Mouse (Mus musculus) MEL (cell line): ENCODE measurements around the gene Ddx46. TPM values are rescaled to one million over a fixed set of nuclear protein-coding genes. Genes with fewer than 3 reads are reported as not detected.

Experiments used
- CHD1 ChIP-seq: IDR thresholded peaks from 2 replicates; pipeline ENCODE4 v1.6.1; 2012; ENCODE audit warnings: low read depth, mild to moderate bottlenecking, inconsistent platforms, low read length, improper control_type of control experiment
- CHD2 ChIP-seq: IDR thresholded peaks from 2 replicates; pipeline ENCODE4 v1.6.1; 2011; ENCODE audit warnings: low read length, improper control_type of control experiment
- CTCF ChIP-seq, 3 experiments: IDR thresholded peaks in 2 of 3; conservative IDR thresholded peaks in 1 of 3; 2 replicates each; pipeline ENCODE4 v1.5.1; 2011 to 2012; ENCODE audit warnings: low read length in 3 of 3, low read depth in 2 of 3, mild to moderate bottlenecking in 2 of 3, improper control_type of control experiment in 1 of 3, inconsistent platforms in 1 of 3, mixed read lengths in 1 of 3, moderate library complexity in 1 of 3; ENCODE audit not compliant: control insufficient read depth in 1 of 3, insufficient read depth in 1 of 3, poor library complexity in 1 of 3, severe bottlenecking in 1 of 3
- GABPA ChIP-seq: IDR thresholded peaks from 2 replicates; pipeline ENCODE4 v1.6.1; 2012; ENCODE audit warnings: low read depth, mild to moderate bottlenecking, inconsistent platforms, low read length, improper control_type of control experiment, moderate library complexity
- JUND ChIP-seq: IDR thresholded peaks from 2 replicates; pipeline ENCODE4 v1.6.1; 2011; ENCODE audit warnings: low read depth, mild to moderate bottlenecking, improper control_type of control experiment, low read length
- KAT2A ChIP-seq: conservative IDR thresholded peaks from 2 replicates; pipeline ENCODE4 v1.6.1; 2012; ENCODE audit warnings: low read depth, low read length, improper control_type of control experiment, inconsistent platforms
- MAFK ChIP-seq: IDR thresholded peaks from 2 replicates; pipeline ENCODE4 v1.6.1; 2011; ENCODE audit warnings: low read depth, mild to moderate bottlenecking, low read length, improper control_type of control experiment, borderline replicate concordance
- MAX ChIP-seq: IDR thresholded peaks from 2 replicates; pipeline ENCODE4 v1.6.1; 2011; ENCODE audit warnings: low read length, improper control_type of control experiment
- MAZ ChIP-seq: IDR thresholded peaks from 2 replicates; pipeline ENCODE4 v1.6.1; 2012; ENCODE audit warnings: low read depth, mild to moderate bottlenecking, inconsistent platforms, low read length, improper control_type of control experiment
- MXI1 ChIP-seq: IDR thresholded peaks from 2 replicates; pipeline ENCODE4 v1.6.1; 2011; ENCODE audit warnings: mild to moderate bottlenecking, low read depth, low read length, improper control_type of control experiment
- MYC ChIP-seq: IDR thresholded peaks from 2 replicates; pipeline ENCODE4 v1.6.1; 2011; ENCODE audit warnings: low read depth, mild to moderate bottlenecking, low read length, improper control_type of control experiment, moderate library complexity
- NELFE ChIP-seq: IDR thresholded peaks from 2 replicates; pipeline ENCODE4 v1.6.1; 2011; ENCODE audit warnings: low read depth, low read length, improper control_type of control experiment
- NRF1 ChIP-seq: IDR thresholded peaks from 2 replicates; pipeline ENCODE4 v1.6.1; 2014; ENCODE audit warnings: low read depth, mild to moderate bottlenecking, inconsistent platforms, low read length, improper control_type of control experiment, moderate library complexity; ENCODE audit not compliant: poor library complexity, insufficient read depth, severe bottlenecking
- POLR2A ChIP-seq, 2 experiments: IDR thresholded peaks; 2 replicates each; pipeline ENCODE4 v1.6.1; 2011 to 2012; ENCODE audit warnings: low read length in 2 of 2, mild to moderate bottlenecking in 2 of 2, control low read depth in 1 of 2, improper control_type of control experiment in 1 of 2, low read depth in 1 of 2, moderate library complexity in 1 of 2; ENCODE audit not compliant: control insufficient read depth in 1 of 2, insufficient read depth in 1 of 2, poor library complexity in 1 of 2
- POLR2AphosphoS5 ChIP-seq: IDR thresholded peaks from 2 replicates; pipeline ENCODE4 v1.6.1; 2012; ENCODE audit warnings: low read depth, borderline replicate concordance, mild to moderate bottlenecking, inconsistent platforms, low read length, moderate library complexity, mixed read lengths
- RCOR1 ChIP-seq: IDR thresholded peaks from 2 replicates; pipeline ENCODE4 v1.6.1; 2012; ENCODE audit warnings: low read depth, mild to moderate bottlenecking, inconsistent platforms, low read length, improper control_type of control experiment
- TAL1 ChIP-seq: IDR thresholded peaks from 2 replicates; pipeline ENCODE4 v1.6.1; 2012; ENCODE audit warnings: mild to moderate bottlenecking, inconsistent platforms, low read length, moderate library complexity, mixed read lengths
- TCF12 ChIP-seq: IDR thresholded peaks from 2 replicates; pipeline ENCODE4 v1.6.1; 2014; ENCODE audit warnings: low read depth, mild to moderate bottlenecking, inconsistent platforms, low read length, improper control_type of control experiment, moderate library complexity
- UBTF ChIP-seq: IDR thresholded peaks from 2 replicates; pipeline ENCODE4 v1.6.1; 2012; ENCODE audit warnings: low read depth, mild to moderate bottlenecking, inconsistent platforms, low read length, improper control_type of control experiment, moderate library complexity, borderline replicate concordance; ENCODE audit not compliant: insufficient read depth
- USF1 ChIP-seq: IDR thresholded peaks from 2 replicates; pipeline ENCODE4 v1.6.1; 2014; ENCODE audit warnings: low read depth, mild to moderate bottlenecking, inconsistent platforms, low read length, improper control_type of control experiment, moderate library complexity
- USF2 ChIP-seq, 2 experiments: IDR thresholded peaks; 2 replicates each; pipeline ENCODE4 v1.6.1; 2011 to 2012; ENCODE audit warnings: improper control_type of control experiment in 2 of 2, low read length in 2 of 2, borderline replicate concordance in 1 of 2, inconsistent platforms in 1 of 2, low read depth in 1 of 2, mild to moderate bottlenecking in 1 of 2; ENCODE audit not compliant: insufficient read depth in 1 of 2
- ZKSCAN1 ChIP-seq: IDR thresholded peaks from 2 replicates; pipeline ENCODE4 v1.6.1; 2012; ENCODE audit warnings: low read depth, mild to moderate bottlenecking, inconsistent platforms, low read length, improper control_type of control experiment, moderate library complexity
- ZMIZ1 ChIP-seq: IDR thresholded peaks from 2 replicates; pipeline ENCODE4 v1.6.1; 2012; ENCODE audit warnings: low read depth, mild to moderate bottlenecking, inconsistent platforms, low read length, improper control_type of control experiment, moderate library complexity
- ZNF384 ChIP-seq: IDR thresholded peaks from 2 replicates; pipeline ENCODE4 v1.6.1; 2012; ENCODE audit warnings: low read depth, mild to moderate bottlenecking, inconsistent platforms, low read length, improper control_type of control experiment
- polyA plus RNA-seq, 2 experiments: library from polyadenylated mRNA; stranded (reverse) in 1 of 2; unstranded in 1 of 2; fragments of >175 nt in 1 of 2; fragments of >200 nt in 1 of 2; gene quantifications; 2 replicates each; pipeline versions ENCODE4 v1.2.1 to v1.2.4; 2012; ENCODE audit warnings: low replicate concordance in 2 of 2, low read depth in 1 of 2; ENCODE audit not compliant: insufficient read length in 2 of 2, insufficient read depth in 1 of 2, missing spikeins in 1 of 2
- total RNA-seq: library from RNA; depleted of rRNA; stranded (reverse); fragments of 300-350 nt; gene quantifications from 2 replicates; pipeline ENCODE4 v1.2.3, GENCODE M21; 2012

Ddx46 gene
- total and polyA plus RNA-seq, 3 experiments, result 58.3 to 122 (median 89.5) TPM

GRCm38 (mm10) chr13:55687927-55688602 lies 53.2 kb downstream of the Ddx46 start (continued):
- TF ChIP-seq CHD2 (no peak), RCOR1 (no peak), POLR2A (IDR thresholded peaks at IDR 0.05; ENCODE audit: control insufficient read depth in 1 of 2, insufficient read depth in 1 of 2, low read depth in 1 of 2, low read length in 2 of 2, poor library complexity in 1 of 2) (no peak), MYC (no peak), CTCF (IDR thresholded peaks at IDR 0.05 in 2 of 3, conservative IDR thresholded peaks at IDR 0.05 in 1 of 3; ENCODE audit: control insufficient read depth in 1 of 3, insufficient read depth in 1 of 3, low read depth in 2 of 3, low read length in 3 of 3, poor library complexity in 1 of 3, severe bottlenecking in 1 of 3) (no peak), NELFE (no peak), CHD1 (no peak), MAFK (no peak), KAT2A (no peak), GABPA (no peak), USF1 (no peak), UBTF (no peak), MXI1 (no peak), TAL1 (peak; percentile 82), TCF12 (peak; percentile 75), USF2 (IDR thresholded peaks at IDR 0.05; ENCODE audit: borderline replicate concordance in 1 of 2, insufficient read depth in 1 of 2, low read depth in 1 of 2, low read length in 2 of 2) (no peak), ZKSCAN1 (no peak), ZNF384 (no peak), POLR2AphosphoS5 (no peak), MAZ (no peak), JUND (no peak), ZMIZ1 (no peak), NRF1 (no peak), MAX (no peak)
